Mouse (Mus musculus) liver, postnatal 0 days (tissue): ENCODE results near the gene Ehd1.

ENCODE experiments used
- CTCF ChIP-seq: sonication (generic); IDR thresholded peaks from 2 replicates; pipeline ENCODE4 v1.5.1; 2016; ENCODE audit warnings: antibody characterized with exemption, low read depth
- EP300 ChIP-seq: IDR thresholded peaks from 2 replicates; pipeline ENCODE4 v1.6.1; 2016; ENCODE audit warnings: antibody characterized with exemption, low read depth, mild to moderate bottlenecking

DNA sequence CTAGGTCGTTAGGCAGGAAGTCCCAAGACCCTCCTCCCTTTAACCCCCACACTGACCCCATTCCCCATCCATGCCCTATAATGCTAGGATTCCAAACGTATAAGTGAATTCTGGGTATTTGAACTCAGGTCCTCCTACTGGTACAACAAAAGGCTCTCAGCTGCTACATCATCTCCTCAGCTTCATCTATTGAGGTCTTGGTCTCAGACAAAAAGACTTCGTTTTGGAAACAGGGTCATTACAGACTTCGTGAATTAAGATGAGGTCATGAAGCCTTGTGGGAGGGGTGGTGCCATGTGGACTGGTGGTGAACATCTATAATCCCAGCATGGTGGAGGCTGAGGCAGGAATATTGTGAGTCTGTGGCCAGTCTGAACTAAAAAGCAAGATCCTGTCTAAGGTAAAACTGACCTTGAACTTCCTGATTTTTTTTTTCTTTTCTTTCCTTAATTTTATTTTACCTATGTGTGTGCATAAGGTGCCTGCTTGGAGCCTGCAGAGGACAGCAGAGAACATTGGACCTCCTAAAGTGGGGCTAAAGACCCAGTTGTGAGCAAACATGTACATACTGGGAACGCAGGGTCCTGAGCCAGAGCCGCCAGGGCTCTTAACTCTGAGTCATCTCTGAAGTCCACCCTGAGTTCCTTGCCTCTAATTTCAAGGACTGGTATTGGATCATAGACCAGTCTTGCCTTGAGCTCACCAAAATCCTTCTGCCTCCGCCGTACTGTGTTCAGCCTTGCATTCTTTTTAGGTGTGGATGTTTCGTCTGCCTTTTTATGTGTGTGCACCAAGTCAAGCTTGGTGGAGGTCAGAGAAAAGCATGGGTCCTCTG lies 57.5 kb downstream of the Ehd1 start:
- no peak for TF ChIP-seq CTCF
- TF ChIP-seq EP300: no peak
